Mouse (Mus musculus): ENCODE data around the gene Pdgfa. TPM values are rescaled to one million over a fixed set of nuclear protein-coding genes. Genes with fewer than 3 reads are reported as not detected.

Gene Pdgfa
- polyA plus RNA-seq (2015; fragmentation: Nextera tagmentation; extraction: Ambion mirVana): 17.6 and 19.5 TPM in 2 replicates

- peak within 1 kb of the TSS; percentile 96 for H3K4me2 ChIP-seq
- ATAC-seq (ENCODE audit: low read depth): no peak
- H3K4me3 ChIP-seq: peak within 1 kb of the TSS; percentile 77
- H3K36me3 ChIP-seq: no peaks in the 10 kb centered on the region
- no peak within 1 kb of the TSS for H3K27ac ChIP-seq (replicated peaks)
- WGBS: under 1% methylated on average over 48 of the region's 48 CpGs
- H3K4me1 ChIP-seq (replicated peaks): peaks cover 62% of the 10 kb centered on the region
- peaks cover 68% of the 10 kb centered on the region for H3K27me3 ChIP-seq
- 0 out of 2 replicates have a peak, but pooled peaks cover 3% of the 10 kb centered on the region for H3K9me3 ChIP-seq
- H3K9ac ChIP-seq: peak within 1 kb of the TSS; percentile 90
Observed at GRCm38 (mm10) chr5:138997171-138997788, at the start of gene Pdgfa. Gene Pdgfa, minus strand, starts transcription at chr5:138997370.

GRCm38 (mm10) chr5:139046636-139047035, 49.5 kb upstream of the Pdgfa start:
- H3K4me1 ChIP-seq (replicated peaks): peaks cover 11% of the 10 kb centered on the region
- WGBS: 67% methylated on average over 5 of the region's 5 CpGs
- H3K4me3 ChIP-seq: no peak overlapping the region
- H3K4me2 ChIP-seq: no peak overlapping the region
- H3K9ac ChIP-seq: no peak overlapping the region
- peaks cover 38% of the 10 kb centered on the region for H3K36me3 ChIP-seq
- H3K27ac ChIP-seq (replicated peaks): no peak overlapping the region
- H3K9me3 ChIP-seq: no peaks in the 10 kb centered on the region
- no peaks in the 10 kb centered on the region for H3K27me3 ChIP-seq
- no peak for ATAC-seq (ENCODE audit: low read depth)

GRCm38 (mm10) chr5:139043546-139043945, 46.4 kb upstream of the Pdgfa start:
- Histone ChIP-seq H3K36me3 (peaks cover 23% of the 10 kb centered on the region; the same call in 1 of the 2 replicates), H3K4me3 (no peak overlapping the region), H3K4me1 (replicated peaks) (peaks cover 9% of the 10 kb centered on the region), H3K9ac (no peak overlapping the region), H3K27ac (replicated peaks) (no peak overlapping the region), H3K9me3 (no peaks in the 10 kb centered on the region), H3K27me3 (no peaks in the 10 kb centered on the region), H3K4me2 (no peak overlapping the region)
- 82% methylated on average over 4 of the region's 4 CpGs for WGBS
- ATAC-seq (ENCODE audit: low read depth): no peak

GRCm38 (mm10) chr5:139042299-139042698, 45.1 kb upstream of the Pdgfa start:
- Histone ChIP-seq H3K4me2 (no peak overlapping the region), H3K4me1 (replicated peaks) (peaks cover 4% of the 10 kb centered on the region), H3K27me3 (no peaks in the 10 kb centered on the region), H3K9ac (no peak overlapping the region), H3K27ac (replicated peaks) (no peak overlapping the region), H3K36me3 (peaks cover 28% of the 10 kb centered on the region; the same call in 1 of the 2 replicates), H3K4me3 (no peak overlapping the region), H3K9me3 (no peaks in the 10 kb centered on the region)
- no peak for ATAC-seq (ENCODE audit: low read depth)
- 83% methylated on average over 12 of the region's 12 CpGs for WGBS

- no peaks in the 10 kb centered on the region for H3K27me3 ChIP-seq
- no peaks in the 10 kb centered on the region for H3K9me3 ChIP-seq
- H3K36me3 ChIP-seq: peaks cover 18% of the 10 kb centered on the region; the same call in 1 of the 2 replicates
- no peak overlapping the region for H3K4me2 ChIP-seq
- ATAC-seq (ENCODE audit: low read depth): no peak
- H3K9ac ChIP-seq: no peak overlapping the region
- peaks cover 28% of the 10 kb centered on the region for H3K4me1 ChIP-seq (replicated peaks)
- no peak overlapping the region for H3K27ac ChIP-seq (replicated peaks)
- H3K4me3 ChIP-seq: no peak overlapping the region
- WGBS: 74% methylated on average over 2 of the region's 2 CpGs
Observed at GRCm38 (mm10) chr5:139035171-139035570, 38.0 kb upstream of the Pdgfa start.

- Histone ChIP-seq H3K27me3 (no peaks in the 10 kb centered on the region), H3K4me3 (no peak overlapping the region), H3K9ac (no peak overlapping the region), H3K4me1 (replicated peaks) (peaks cover 28% of the 10 kb centered on the region), H3K36me3 (peaks cover 18% of the 10 kb centered on the region; the same call in 1 of the 2 replicates), H3K27ac (replicated peaks) (no peak overlapping the region), H3K4me2 (no peak overlapping the region), H3K9me3 (no peaks in the 10 kb centered on the region)
- 43% methylated on average over 6 of the region's 6 CpGs for WGBS
- ATAC-seq (ENCODE audit: low read depth): no peak
Observed at GRCm38 (mm10) chr5:139034746-139035145, 37.6 kb upstream of the Pdgfa start.

GRCm38 (mm10) chr5:139033406-139034317, 36.5 kb upstream of the Pdgfa start:
- H3K36me3 ChIP-seq: peaks cover 18% of the 10 kb centered on the region; the same call in 1 of the 2 replicates
- WGBS: 40% methylated on average over 14 of the region's 14 CpGs

GRCm38 (mm10) chr5:139027603-139028002, 30.4 kb upstream of the Pdgfa start:
- H3K9ac ChIP-seq: no peak overlapping the region
- no peak overlapping the region for H3K4me2 ChIP-seq
- H3K4me1 ChIP-seq (replicated peaks): peaks cover 20% of the 10 kb centered on the region
- no peaks in the 10 kb centered on the region for H3K9me3 ChIP-seq
- peak overlapping the region; percentile 70 for H3K27ac ChIP-seq (replicated peaks)
- WGBS: 5% methylated on average over 15 of the region's 15 CpGs
- ATAC-seq (ENCODE audit: low read depth): peak; percentile 71
- H3K4me3 ChIP-seq: no peak overlapping the region
- no peaks in the 10 kb centered on the region; the same call in 1 of the 2 replicates for H3K36me3 ChIP-seq
- no peaks in the 10 kb centered on the region for H3K27me3 ChIP-seq

More at GRCm38 (mm10) chr5:139033406-139034317, 36.5 kb upstream of the Pdgfa start:
- Histone ChIP-seq H3K27me3 (no peaks in the 10 kb centered on the region), H3K9ac (peak overlapping the region; percentile 41; the same call in 1 of the 2 replicates), H3K9me3 (no peaks in the 10 kb centered on the region), H3K4me3 (no peak overlapping the region), H3K4me1 (replicated peaks) (peaks cover 28% of the 10 kb centered on the region), H3K27ac (replicated peaks) (peak overlapping the region; percentile 84), H3K4me2 (no peak overlapping the region)
- peak; percentile 40; the same call in 1 of the 2 replicates for ATAC-seq (ENCODE audit: low read depth)

- WGBS: 83% methylated on average over 12 of the region's 12 CpGs
Observed at GRCm38 (mm10) chr5:139024351-139025105, 27.4 kb upstream of the Pdgfa start.

GRCm38 (mm10) chr5:139020595-139020994, 23.4 kb upstream of the Pdgfa start:
- 76% methylated on average over 6 of the region's 6 CpGs for WGBS
- Histone ChIP-seq H3K4me2 (no peak overlapping the region), H3K9me3 (no peaks in the 10 kb centered on the region)

More at GRCm38 (mm10) chr5:139024351-139025105, 27.4 kb upstream of the Pdgfa start:
- H3K36me3 ChIP-seq: peaks cover 7% of the 10 kb centered on the region
- H3K4me1 ChIP-seq (replicated peaks): peaks cover 17% of the 10 kb centered on the region
- no peak overlapping the region for H3K9ac ChIP-seq
- no peak overlapping the region for H3K4me2 ChIP-seq
- H3K27ac ChIP-seq (replicated peaks): no peak overlapping the region
- H3K27me3 ChIP-seq: no peaks in the 10 kb centered on the region
- H3K4me3 ChIP-seq: no peak overlapping the region
- ATAC-seq (ENCODE audit: low read depth): no peak
- no peaks in the 10 kb centered on the region for H3K9me3 ChIP-seq

GRCm38 (mm10) chr5:139017371-139018124, 20.4 kb upstream of the Pdgfa start:
- WGBS: 83% methylated on average over 15 of the region's 15 CpGs
- H3K4me2 ChIP-seq: no peak overlapping the region
- no peaks in the 10 kb centered on the region for H3K4me1 ChIP-seq (replicated peaks)
- H3K27ac ChIP-seq (replicated peaks): no peak overlapping the region
- H3K36me3 ChIP-seq: peaks cover 32% of the 10 kb centered on the region
- H3K9me3 ChIP-seq: no peaks in the 10 kb centered on the region
- no peak overlapping the region for H3K9ac ChIP-seq
- no peaks in the 10 kb centered on the region for H3K27me3 ChIP-seq
- no peak for ATAC-seq (ENCODE audit: low read depth)
- H3K4me3 ChIP-seq: no peak overlapping the region

More at GRCm38 (mm10) chr5:139020595-139020994, 23.4 kb upstream of the Pdgfa start:
- Histone ChIP-seq H3K27me3 (no peaks in the 10 kb centered on the region), H3K36me3 (peaks cover 32% of the 10 kb centered on the region), H3K4me3 (no peak overlapping the region), H3K4me1 (replicated peaks) (no peaks in the 10 kb centered on the region), H3K27ac (replicated peaks) (no peak overlapping the region), H3K9ac (no peak overlapping the region)
- no peak for ATAC-seq (ENCODE audit: low read depth)
